Mouse (Mus musculus) limb, embryonic 11.5 days (tissue): ENCODE measurements around the gene Ift43. TPM values are rescaled to one million over a fixed set of nuclear protein-coding genes. Genes with fewer than 3 reads are reported as not detected.

Experiments
- ATAC-seq: fragments of 200-750 bp; cut with Nextera tagmentation; 2 replicates; pipeline ENCODE4 v1.8.0; 2017; ENCODE audit warnings: low read depth; ENCODE audit not compliant: insufficient number of reproducible peaks, low FRiP score, low TSS enrichment
- DNase-seq: peaks from one replicate; pipeline ENCODE4 v3.0.0-alpha.2; 2015; ENCODE audit warnings: low spot score
- H3K27ac ChIP-seq: fragments of 300-500 bp; sonication (generic); replicated peaks from 2 replicates; pipeline ENCODE4 v1.5.1; 2014; ENCODE audit warnings: low read depth, mild to moderate bottlenecking, low read length
- H3K27me3 ChIP-seq: fragments of 300-500 bp; sonication (generic); 2 replicates; pipeline ENCODE4 v1.6.1; 2014; ENCODE audit warnings: mild to moderate bottlenecking, low read length, mixed read lengths; ENCODE audit not compliant: control insufficient read depth, insufficient read depth
- H3K36me3 ChIP-seq: fragments of 300-500 bp; sonication (generic); 2 replicates; pipeline ENCODE4 v1.6.1; 2014; ENCODE audit warnings: mild to moderate bottlenecking, low read length, moderate library complexity, mixed read lengths; ENCODE audit not compliant: control insufficient read depth, insufficient read depth
- H3K4me1 ChIP-seq: fragments of 300-500 bp; sonication (generic); 2 replicates; pipeline ENCODE4 v1.6.1; 2014; ENCODE audit warnings: low read length, mixed read lengths; ENCODE audit not compliant: control insufficient read depth, insufficient read depth
- H3K4me2 ChIP-seq: fragments of 300-500 bp; sonication (generic); 2 replicates; pipeline ENCODE4 v1.6.1; 2014; ENCODE audit warnings: low read depth, mild to moderate bottlenecking, moderate library complexity; ENCODE audit not compliant: severe bottlenecking
- H3K4me3 ChIP-seq: fragments of 300-500 bp; sonication (generic); 2 replicates; pipeline ENCODE4 v1.5.1; 2014; ENCODE audit warnings: low read depth, low read length
- H3K9ac ChIP-seq: fragments of 300-500 bp; sonication (generic); 2 replicates; pipeline ENCODE4 v1.6.1; 2014; ENCODE audit warnings: mild to moderate bottlenecking, low read length
- H3K9me3 ChIP-seq: fragments of 300-500 bp; sonication (generic); 2 replicates; pipeline ENCODE4 v1.6.1; 2016; ENCODE audit warnings: low read length; ENCODE audit not compliant: control insufficient read depth
- WGBS: fragments of 180-500 bp; shearing (Covaris S2); extraction: QIAGEN DNeasy Blood & Tissue Kit; methylation state at CpG from one replicate; pipeline ENCODE4 v1.1.7; 2014; 5-methylcytosine and 5-hydroxymethylcytosine counted together
- polyA plus RNA-seq: library from polyadenylated mRNA; unstranded; fragments of >200 nt; fragmentation: Nextera tagmentation; extraction: Ambion mirVana; gene quantifications from 2 replicates; pipeline ENCODE4 v1.2.1, GENCODE M21; 2014

Ift43 gene
- polyA plus RNA-seq, 1 experiment from 2014 or later: 81.3 TPM

- H3K9ac ChIP-seq: no peak overlapping the region
- H3K27me3 ChIP-seq: no peaks in the 10 kb centered on the region
- H3K4me1 ChIP-seq: no peaks in the 10 kb centered on the region
- H3K36me3 ChIP-seq: no peaks in the 10 kb centered on the region
- ATAC-seq (no peak), DNase-seq (no peak)
- whole genome bisulfite sequencing: 91% methylated on average over 8 of the region's 8 CpGs
- H3K4me2 ChIP-seq: no peak overlapping the region
- H3K9me3 ChIP-seq: no peaks in the 10 kb centered on the region
- no peak overlapping the region for H3K4me3 ChIP-seq
- no peak overlapping the region for H3K27ac ChIP-seq
These were observed 35.0 kb upstream of the Ift43 start for GRCm38 (mm10) chr12:86047376-86047775.

- Histone ChIP-seq H3K9ac (no peak overlapping the region), H3K4me3 (no peak overlapping the region), H3K4me1 (no peaks in the 10 kb centered on the region), H3K4me2 (no peak overlapping the region), H3K27ac (no peak overlapping the region), H3K27me3 (no peaks in the 10 kb centered on the region), H3K9me3 (no peaks in the 10 kb centered on the region), H3K36me3 (no peaks in the 10 kb centered on the region)
- 54% methylated on average over 6 of the region's 6 CpGs for WGBS
- ATAC-seq (no peak), DNase-seq (no peak)
These were observed 32.5 kb upstream of the Ift43 start for GRCm38 (mm10) chr12:86049813-86050212.

GRCm38 (mm10) chr12:86051477-86051876, 30.9 kb upstream of the Ift43 start:
- H3K27me3 ChIP-seq: no peaks in the 10 kb centered on the region
- no peaks in the 10 kb centered on the region for H3K4me1 ChIP-seq
- 93% methylated on average over 5 of the region's 5 CpGs for WGBS
- no peak for DNase-seq
- no peak overlapping the region for H3K4me3 ChIP-seq
- ATAC-seq: no peak
- no peaks in the 10 kb centered on the region for H3K36me3 ChIP-seq
- no peaks in the 10 kb centered on the region for H3K9me3 ChIP-seq
- H3K27ac ChIP-seq: no peak overlapping the region
- no peak overlapping the region for H3K9ac ChIP-seq
- no peak overlapping the region for H3K4me2 ChIP-seq

GRCm38 (mm10) chr12:86055306-86055705, 27.0 kb upstream of the Ift43 start:
- Histone ChIP-seq H3K27me3 (no peaks in the 10 kb centered on the region), H3K4me2 (no peak overlapping the region), H3K4me1 (no peaks in the 10 kb centered on the region), H3K9ac (no peak overlapping the region), H3K4me3 (no peak overlapping the region), H3K9me3 (no peaks in the 10 kb centered on the region), H3K36me3 (peaks cover 10% of the 10 kb centered on the region; the same call in 1 of the 2 replicates), H3K27ac (no peak overlapping the region)
- DNase-seq (no peak), ATAC-seq (no peak)
- whole genome bisulfite sequencing: 90% methylated on average over 2 of the region's 2 CpGs

- H3K9me3 ChIP-seq: no peaks in the 10 kb centered on the region
- H3K36me3 ChIP-seq: peaks cover 10% of the 10 kb centered on the region; the same call in 1 of the 2 replicates
- H3K4me1 ChIP-seq: no peaks in the 10 kb centered on the region
- H3K4me3 ChIP-seq: no peak overlapping the region
- H3K9ac ChIP-seq: no peak overlapping the region
- no peak overlapping the region for H3K27ac ChIP-seq
- no peak overlapping the region for H3K4me2 ChIP-seq
- no peak for DNase-seq
- no peaks in the 10 kb centered on the region for H3K27me3 ChIP-seq
- 92% methylated on average over 8 of the region's 8 CpGs for WGBS
- ATAC-seq: no peak
These were observed 25.4 kb upstream of the Ift43 start for GRCm38 (mm10) chr12:86056976-86057375.

- no peak overlapping the region for H3K9ac ChIP-seq
- H3K36me3 ChIP-seq: peaks cover 10% of the 10 kb centered on the region; the same call in 1 of the 2 replicates
- no peaks in the 10 kb centered on the region for H3K27me3 ChIP-seq
- H3K9me3 ChIP-seq: no peaks in the 10 kb centered on the region
- H3K27ac ChIP-seq: no peak overlapping the region
- H3K4me1 ChIP-seq: no peaks in the 10 kb centered on the region
- WGBS: 85% methylated on average over 8 of the region's 8 CpGs
- ATAC-seq (no peak), DNase-seq (no peak)
- no peak overlapping the region for H3K4me2 ChIP-seq
- no peak overlapping the region for H3K4me3 ChIP-seq
These were observed 24.8 kb upstream of the Ift43 start for GRCm38 (mm10) chr12:86057516-86057915.

GRCm38 (mm10) chr12:86059341-86059740, 23.0 kb upstream of the Ift43 start:
- no peak for DNase-seq
- H3K36me3 ChIP-seq: peaks cover 10% of the 10 kb centered on the region; the same call in 1 of the 2 replicates

GRCm38 (mm10) chr12:86064796-86065195, 17.5 kb upstream of the Ift43 start:
- H3K4me1 ChIP-seq: no peaks in the 10 kb centered on the region
- no peak for ATAC-seq

More at GRCm38 (mm10) chr12:86059341-86059740, 23.0 kb upstream of the Ift43 start:
- Histone ChIP-seq H3K27me3 (no peaks in the 10 kb centered on the region), H3K27ac (no peak overlapping the region), H3K4me2 (no peak overlapping the region), H3K4me1 (no peaks in the 10 kb centered on the region), H3K9me3 (no peaks in the 10 kb centered on the region), H3K4me3 (no peak overlapping the region), H3K9ac (no peak overlapping the region)
- ATAC-seq: no peak
- 86% methylated on average over 6 of the region's 6 CpGs for WGBS

GRCm38 (mm10) chr12:86071432-86071831, 10.9 kb upstream of the Ift43 start:
- Histone ChIP-seq H3K4me1 (peaks cover 12% of the 10 kb centered on the region), H3K27me3 (no peaks in the 10 kb centered on the region), H3K4me2 (no peak overlapping the region), H3K9me3 (peaks cover 4% of the 10 kb centered on the region), H3K36me3 (no peaks in the 10 kb centered on the region; the same call in 1 of the 2 replicates), H3K9ac (no peak overlapping the region), H3K27ac (no peak overlapping the region), H3K4me3 (no peak overlapping the region)
- no peak for DNase-seq
- 71% methylated on average over 6 of the region's 6 CpGs for WGBS
- no peak for ATAC-seq

More at GRCm38 (mm10) chr12:86064796-86065195, 17.5 kb upstream of the Ift43 start:
- no peak for DNase-seq
- H3K4me2 ChIP-seq: no peak overlapping the region
- H3K27ac ChIP-seq: no peak overlapping the region
- H3K4me3 ChIP-seq: no peak overlapping the region
- H3K9ac ChIP-seq: no peak overlapping the region
- no peaks in the 10 kb centered on the region for H3K27me3 ChIP-seq
- no peaks in the 10 kb centered on the region for H3K9me3 ChIP-seq
- no peaks in the 10 kb centered on the region; the same call in 1 of the 2 replicates for H3K36me3 ChIP-seq
